Mouse (Mus musculus): ENCODE results near the gene Vps25. TPM values are rescaled to one million over a fixed set of nuclear protein-coding genes. Genes with fewer than 3 reads are reported as not detected.

Vps25 gene
- total RNA-seq, 1 experiment from 2014 or later, result 61.9 TPM

Other genes starting within 250 kb of the Vps25 start
- 16.2 and 25.9 TPM in 2 replicates for gene Atp6v0a1, start 244.3 kb upstream of the Vps25 start, total RNA-seq (2017)
- 4.5 and 8.3 TPM in 2 replicates for gene Naglu, start 183.7 kb upstream of the Vps25 start, total RNA-seq (2017)
- gene Hsd17b1, start 175.3 kb upstream of the Vps25 start, total RNA-seq (2017), result 1.2 TPM in 1 of 2 replicates, not detected in the other
- gene Coasy, start 171.1 kb upstream of the Vps25 start, total RNA-seq (2017), result 13.3 and 23.2 TPM in 2 replicates
- 30.0 and 31.1 TPM in 2 replicates for gene Mlx, start 166.4 kb upstream of the Vps25 start, total RNA-seq (2017)
- 46.7 and 57.6 TPM in 2 replicates for gene Psmc3ip, start 158.3 kb upstream of the Vps25 start, total RNA-seq (2017)
- gene Retreg3, start 133.8 kb upstream of the Vps25 start, total RNA-seq (2017), result 21.7 and 32.1 TPM in 2 replicates
- 32.5 and 37.8 TPM in 2 replicates for gene Tubg1, start 133.8 kb upstream of the Vps25 start, total RNA-seq (2017)
- not detected in 2 replicates for gene Tubg2, start 97.8 kb upstream of the Vps25 start, total RNA-seq (2017)
- 0.05 TPM in 2 replicates for gene Cntnap1, start 83.2 kb upstream of the Vps25 start, total RNA-seq (2017)
- 0.15 and 0.32 TPM in 2 replicates for gene Plekhh3, start 82.4 kb upstream of the Vps25 start, total RNA-seq (2017)
- not detected in 2 replicates for gene Ccr10, start 78.3 kb upstream of the Vps25 start, total RNA-seq (2017)
- 15.3 and 22.8 TPM in 2 replicates for gene Ezh1, start 27.2 kb upstream of the Vps25 start, total RNA-seq (2017)
- gene Ramp2, start 7.7 kb upstream of the Vps25 start, total RNA-seq (2017), result 0.58 TPM in 1 of 2 replicates, not detected in the other
- gene Wnk4, start 6.9 kb downstream of the Vps25 start, total RNA-seq (2017), result not detected in 2 replicates
- 1.5 and 5.4 TPM in 2 replicates for gene Cntd1, start 25.3 kb downstream of the Vps25 start, total RNA-seq (2017)
- 34.3 and 43.1 TPM in 2 replicates for gene Coa3, start 25.4 kb downstream of the Vps25 start, total RNA-seq (2017)
- gene Becn1, start 48.6 kb downstream of the Vps25 start, total RNA-seq (2017), result 152 and 208 TPM in 2 replicates
- 112 and 153 TPM in 2 replicates for gene Psme3, start 62.5 kb downstream of the Vps25 start, total RNA-seq (2017)
- gene Aoc2, start 71.4 kb downstream of the Vps25 start, total RNA-seq (2017), result 0.78 and 2.4 TPM in 2 replicates
- gene Aoc3, start 76.9 kb downstream of the Vps25 start, total RNA-seq (2017), result under 0.01 and 0.29 TPM in 2 replicates
- not detected in 2 replicates for gene G6pc, start 113.9 kb downstream of the Vps25 start, total RNA-seq (2017)
- gene Aarsd1, start 163.9 kb downstream of the Vps25 start, total RNA-seq (2017), result 51.6 and 69.0 TPM in 2 replicates
- gene Gm27029, start 171.1 kb downstream of the Vps25 start, total RNA-seq (2017), result 1.1 and 17.0 TPM in 2 replicates
- 3.1 and 5.4 TPM in 2 replicates for gene Rundc1, start 171.4 kb downstream of the Vps25 start, total RNA-seq (2017)
- gene Ptges3l, start 171.6 kb downstream of the Vps25 start, total RNA-seq (2017), result not detected in 2 replicates
- gene Rpl27, start 188.6 kb downstream of the Vps25 start, total RNA-seq (2017), result 3,230 and 4,557 TPM in 2 replicates
- gene Ifi35, start 194.7 kb downstream of the Vps25 start, total RNA-seq (2017), result 29.9 and 33.1 TPM in 2 replicates
- gene Rnd2, start 211.3 kb downstream of the Vps25 start, total RNA-seq (2017), result 2.8 and 3.1 TPM in 2 replicates
- 14.4 and 15.5 TPM in 2 replicates for gene Vat1, start 212.5 kb downstream of the Vps25 start, total RNA-seq (2017)